Mouse (Mus musculus): ENCODE measurements around the gene D430041D05Rik.

The D430041D05Rik gene

GRCm38 (mm10) chr2:104407913-104408312 lies 2.9 kb downstream of the D430041D05Rik start:
- DNase-seq = no peak

GRCm38 (mm10) chr2:104404036-104404435 lies 6.8 kb downstream of the D430041D05Rik start:
- no peak for DNase-seq

GRCm38 (mm10) chr2:104398651-104399290 lies 12.0 kb downstream of the D430041D05Rik start:
- DNase-seq = no peak

- DNase-seq = no peak
Observed at GRCm38 (mm10) chr2:104395961-104396360, 14.9 kb downstream of the D430041D05Rik start.

- DNase-seq = no peak
Observed at GRCm38 (mm10) chr2:104394769-104395168, 16.0 kb downstream of the D430041D05Rik start.

GRCm38 (mm10) chr2:104392700-104393312 lies 18.0 kb downstream of the D430041D05Rik start:
- DNase-seq = no peak

GRCm38 (mm10) chr2:104389231-104389630 lies 21.6 kb downstream of the D430041D05Rik start:
- no peak for DNase-seq

- no peak for DNase-seq
Observed at GRCm38 (mm10) chr2:104385941-104386340, 24.9 kb downstream of the D430041D05Rik start.

GRCm38 (mm10) chr2:104383589-104383988 lies 27.2 kb downstream of the D430041D05Rik start:
- DNase-seq = no peak

GRCm38 (mm10) chr2:104382813-104383212 lies 28.0 kb downstream of the D430041D05Rik start:
- no peak for DNase-seq

GRCm38 (mm10) chr2:104379304-104379703 lies 31.5 kb downstream of the D430041D05Rik start:
- DNase-seq = no peak

GRCm38 (mm10) chr2:104378791-104379190 lies 32.0 kb downstream of the D430041D05Rik start:
- DNase-seq = no peak

GRCm38 (mm10) chr2:104377990-104378389 lies 32.8 kb downstream of the D430041D05Rik start:
- DNase-seq = peak; percentile 46

GRCm38 (mm10) chr2:104372156-104372555 lies 38.7 kb downstream of the D430041D05Rik start:
- DNase-seq = no peak

- DNase-seq = no peak
Observed at GRCm38 (mm10) chr2:104371606-104372130, 39.1 kb downstream of the D430041D05Rik start.

GRCm38 (mm10) chr2:104367836-104368298 lies 42.9 kb downstream of the D430041D05Rik start:
- no peak for DNase-seq

- peak; percentile 69 for DNase-seq
Observed at GRCm38 (mm10) chr2:104367291-104367690, 43.5 kb downstream of the D430041D05Rik start.

- DNase-seq = no peak
Observed at GRCm38 (mm10) chr2:104359305-104359704, 51.5 kb downstream of the D430041D05Rik start.

- DNase-seq = no peak
Observed at GRCm38 (mm10) chr2:104358881-104359280, 51.9 kb downstream of the D430041D05Rik start.

- DNase-seq = no peak
Observed at GRCm38 (mm10) chr2:104356531-104356930, 54.3 kb downstream of the D430041D05Rik start.

- DNase-seq = no peak
Observed at GRCm38 (mm10) chr2:104354117-104354516, 56.7 kb downstream of the D430041D05Rik start.

- no peak for DNase-seq
Observed at GRCm38 (mm10) chr2:104352204-104352493, 58.7 kb downstream of the D430041D05Rik start.

GRCm38 (mm10) chr2:104351415-104352203 lies 59.2 kb downstream of the D430041D05Rik start:
- no peak for DNase-seq

GRCm38 (mm10) chr2:104337619-104338018 lies 73.2 kb downstream of the D430041D05Rik start:
- DNase-seq = no peak

All from kidney, postnatal 10 days (tissue).